Mouse (Mus musculus) thymus, postnatal 14 days (tissue): ENCODE data around the gene Mrpl38.
A peak's percentile ranks its signal among the peaks of the same experiment; 100 is the strongest.

Source experiments
- DNase-seq: peaks from one replicate; pipeline ENCODE4 v3.0.0; 2021

The Mrpl38 gene

DNA sequence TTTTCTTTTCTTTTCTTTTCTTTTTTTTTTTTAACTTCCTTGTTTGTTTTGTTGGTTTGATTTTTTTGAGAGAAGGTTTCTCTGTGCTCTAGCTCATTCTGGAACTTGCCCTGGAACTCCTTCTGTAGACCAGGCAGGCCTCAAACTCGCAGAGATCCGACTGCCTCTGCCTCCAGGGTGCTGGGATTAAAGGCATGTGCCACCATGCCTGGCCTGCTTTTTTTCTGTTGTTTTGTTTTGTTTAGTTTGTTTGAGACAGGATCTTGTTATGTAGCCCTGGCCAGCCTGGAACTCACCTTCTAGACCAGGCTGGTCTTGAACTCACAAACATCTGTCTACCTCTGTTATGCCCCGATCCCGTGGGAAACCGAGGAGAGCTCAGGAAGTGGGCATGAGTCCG, 49.1 kb downstream of the Mrpl38 start:
- no peak for DNase-seq

GRCm38 (mm10) chr11:116088741-116089394, 49.8 kb downstream of the Mrpl38 start:
- DNase-seq = no peak

DNA sequence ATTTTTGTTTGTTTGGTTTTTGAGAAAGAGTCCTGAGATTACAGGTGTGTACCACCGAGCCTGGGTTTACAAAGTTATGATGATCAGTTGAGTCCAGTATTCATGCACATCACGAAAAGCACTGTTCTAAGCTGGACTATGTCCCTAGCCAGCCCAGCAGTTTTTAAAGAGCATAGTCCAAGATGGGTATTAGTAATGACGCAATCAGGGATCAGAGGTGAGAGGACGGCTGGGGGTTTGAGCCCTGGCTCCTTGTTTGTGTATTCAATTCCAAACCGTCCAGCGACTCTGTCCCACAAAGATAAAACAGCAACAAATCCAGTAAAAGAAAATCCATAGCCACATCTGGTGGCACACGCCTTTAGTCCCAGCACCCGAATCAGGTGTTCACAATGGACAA, 50.5 kb downstream of the Mrpl38 start:
- no peak for DNase-seq

GRCm38 (mm10) chr11:116087194-116088130, 51.2 kb downstream of the Mrpl38 start:
- peak; percentile 92 for DNase-seq

GRCm38 (mm10) chr11:116086258-116087193, 52.1 kb downstream of the Mrpl38 start, which contains the start of gene Wbp2:
Wbp2 (minus strand) TSS chr11:116086995.
- peak; percentile 98 for DNase-seq

DNA sequence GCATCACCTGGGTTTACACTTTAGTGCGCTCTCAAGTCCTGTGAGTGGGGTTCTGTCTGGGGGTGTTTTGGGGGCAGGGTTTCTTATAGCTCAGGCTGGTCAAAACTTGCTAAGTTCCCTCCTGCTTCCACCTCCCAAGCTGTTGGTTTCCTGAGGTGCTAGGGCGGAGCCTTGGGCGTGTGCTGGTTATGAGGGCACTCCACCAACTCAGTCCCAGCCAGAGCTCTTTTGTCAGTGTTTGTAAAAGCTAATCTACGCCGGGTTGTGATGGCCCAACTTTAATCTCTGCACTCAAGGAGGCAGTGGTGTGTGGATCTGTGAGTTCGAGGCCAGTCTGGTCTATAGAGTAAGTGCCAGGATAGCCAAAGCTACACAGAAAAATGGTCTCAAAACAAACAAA, 54.5 kb downstream of the Mrpl38 start:
- no peak for DNase-seq

DNA sequence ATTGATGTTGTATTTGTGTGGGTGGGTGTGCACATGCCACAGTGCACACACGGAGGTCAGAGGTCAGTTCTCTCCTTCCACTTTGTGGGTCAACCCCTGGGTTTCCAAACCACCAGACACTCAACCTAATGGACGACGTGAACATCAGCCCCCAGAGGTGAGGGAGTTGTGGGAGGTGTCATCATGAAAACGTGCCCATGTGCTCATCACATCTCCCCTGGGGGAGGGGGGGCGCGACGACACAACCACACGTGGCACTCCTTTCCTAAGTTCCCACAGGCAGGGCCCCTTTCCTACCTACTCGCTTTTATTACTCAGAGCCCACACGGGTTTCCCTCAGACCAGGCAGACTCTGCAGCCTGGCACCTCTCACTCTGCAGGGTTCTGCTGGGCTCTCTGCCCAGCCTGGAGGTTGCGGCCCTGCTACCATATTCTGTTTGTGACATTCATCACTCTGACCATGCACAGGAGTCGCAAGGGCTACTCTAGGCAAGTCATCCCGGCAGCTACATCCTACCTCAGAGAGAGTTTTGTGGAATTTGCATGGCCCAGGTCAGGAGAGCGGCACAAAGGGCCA, 55.5 kb downstream of the Mrpl38 start:
- no peak for DNase-seq
